Mouse (Mus musculus): Measurements from ENCODE around the gene Tfdp1. TPM values are rescaled to one million over a fixed set of nuclear protein-coding genes. Genes with fewer than 3 reads are reported as not detected.

The Tfdp1 gene
- polyA plus RNA-seq, 1 experiment = 22.8 TPM

GRCm38 (mm10) chr8:13361865-13362264 is 23.3 kb downstream of the Tfdp1 start:
- H3K4me3 ChIP-seq (ENCODE audit: extremely low read depth, insufficient read depth, insufficient read length) = no peak overlapping the region
- TF ChIP-seq POLR2A (IDR thresholded peaks at IDR 0.05; ENCODE audit: low read depth, low read length) (no peak), CTCF (IDR thresholded peaks at IDR 0.05; ENCODE audit: extremely low read depth, insufficient read depth, insufficient read length, insufficient replicate concordance) (no peak)
- no peaks in the 10 kb centered on the region for H3K27me3 ChIP-seq (ENCODE audit: control insufficient read depth, insufficient read depth, low read length)
- H3K36me3 ChIP-seq (ENCODE audit: control insufficient read depth, insufficient read depth, low read length) = peaks cover 10% of the 10 kb centered on the region
- DNase-seq (ENCODE audit: low read depth in 1 of 2, low spot score in 2 of 2) = no peak
- H3K27ac ChIP-seq (ENCODE audit: insufficient read depth, low read length) = no peak overlapping the region
- 95% methylated on average over 6 of the region's 6 CpGs for WGBS
- no peaks in the 10 kb centered on the region for H3K4me1 ChIP-seq (ENCODE audit: control insufficient read depth, insufficient read depth, insufficient read length)

- DNase-seq (ENCODE audit: low read depth in 1 of 2, low spot score in 2 of 2) = no peak
- Histone ChIP-seq H3K27ac (ENCODE audit: insufficient read depth, low read length) (no peak overlapping the region), H3K36me3 (ENCODE audit: control insufficient read depth, insufficient read depth, low read length) (peaks cover 32% of the 10 kb centered on the region), H3K4me3 (ENCODE audit: extremely low read depth, insufficient read depth, insufficient read length) (no peak overlapping the region), H3K4me1 (ENCODE audit: control insufficient read depth, insufficient read depth, insufficient read length) (no peaks in the 10 kb centered on the region), H3K27me3 (ENCODE audit: control insufficient read depth, insufficient read depth, low read length) (no peaks in the 10 kb centered on the region)
- no peak for TF ChIP-seq CTCF (IDR thresholded peaks at IDR 0.05; ENCODE audit: extremely low read depth, insufficient read depth, insufficient read length, insufficient replicate concordance)
- TF ChIP-seq POLR2A (IDR thresholded peaks at IDR 0.05; ENCODE audit: low read depth, low read length) = no peak
- 83% methylated on average over 8 of the region's 8 CpGs for WGBS
Observed at GRCm38 (mm10) chr8:13373151-13373662, 34.7 kb downstream of the Tfdp1 start.

GRCm38 (mm10) chr8:13381630-13382029 is 43.1 kb downstream of the Tfdp1 start:
- TF ChIP-seq CTCF (IDR thresholded peaks at IDR 0.05; ENCODE audit: extremely low read depth, insufficient read depth, insufficient read length, insufficient replicate concordance) (no peak), POLR2A (IDR thresholded peaks at IDR 0.05; ENCODE audit: low read depth, low read length) (no peak)
- WGBS = 89% methylated on average over 7 of the region's 7 CpGs
- no peak for DNase-seq (ENCODE audit: low read depth in 1 of 2, low spot score in 2 of 2)
- Histone ChIP-seq H3K4me1 (ENCODE audit: control insufficient read depth, insufficient read depth, insufficient read length) (no peaks in the 10 kb centered on the region), H3K27ac (ENCODE audit: insufficient read depth, low read length) (no peak overlapping the region), H3K27me3 (ENCODE audit: control insufficient read depth, insufficient read depth, low read length) (no peaks in the 10 kb centered on the region), H3K4me3 (ENCODE audit: extremely low read depth, insufficient read depth, insufficient read length) (no peak overlapping the region), H3K36me3 (ENCODE audit: control insufficient read depth, insufficient read depth, low read length) (peaks cover 8% of the 10 kb centered on the region)

GRCm38 (mm10) chr8:13382536-13382935 is 44.0 kb downstream of the Tfdp1 start:
- Histone ChIP-seq H3K27ac (ENCODE audit: insufficient read depth, low read length) (no peak overlapping the region), H3K4me1 (ENCODE audit: control insufficient read depth, insufficient read depth, insufficient read length) (no peaks in the 10 kb centered on the region), H3K4me3 (ENCODE audit: extremely low read depth, insufficient read depth, insufficient read length) (no peak overlapping the region), H3K36me3 (ENCODE audit: control insufficient read depth, insufficient read depth, low read length) (peaks cover 6% of the 10 kb centered on the region), H3K27me3 (ENCODE audit: control insufficient read depth, insufficient read depth, low read length) (no peaks in the 10 kb centered on the region)
- TF ChIP-seq CTCF (IDR thresholded peaks at IDR 0.05; ENCODE audit: extremely low read depth, insufficient read depth, insufficient read length, insufficient replicate concordance) (no peak), POLR2A (IDR thresholded peaks at IDR 0.05; ENCODE audit: low read depth, low read length) (no peak)
- WGBS = 88% methylated on average over 3 of the region's 3 CpGs
- DNase-seq (ENCODE audit: low read depth in 1 of 2, low spot score in 2 of 2) = no peak

GRCm38 (mm10) chr8:13382999-13383398 is 44.4 kb downstream of the Tfdp1 start:
- Histone ChIP-seq H3K4me3 (ENCODE audit: extremely low read depth, insufficient read depth, insufficient read length) (no peak overlapping the region), H3K36me3 (ENCODE audit: control insufficient read depth, insufficient read depth, low read length) (peaks cover 6% of the 10 kb centered on the region), H3K27ac (ENCODE audit: insufficient read depth, low read length) (no peak overlapping the region), H3K4me1 (ENCODE audit: control insufficient read depth, insufficient read depth, insufficient read length) (no peaks in the 10 kb centered on the region), H3K27me3 (ENCODE audit: control insufficient read depth, insufficient read depth, low read length) (no peaks in the 10 kb centered on the region)
- no peak for DNase-seq (ENCODE audit: low read depth in 1 of 2, low spot score in 2 of 2)
- 86% methylated on average over 4 of the region's 4 CpGs for WGBS
- TF ChIP-seq POLR2A (IDR thresholded peaks at IDR 0.05; ENCODE audit: low read depth, low read length) (no peak), CTCF (IDR thresholded peaks at IDR 0.05; ENCODE audit: extremely low read depth, insufficient read depth, insufficient read length, insufficient replicate concordance) (no peak)

- TF ChIP-seq CTCF (IDR thresholded peaks at IDR 0.05; ENCODE audit: extremely low read depth, insufficient read depth, insufficient read length, insufficient replicate concordance) = no peak
- H3K4me1 ChIP-seq (ENCODE audit: control insufficient read depth, insufficient read depth, insufficient read length) = no peaks in the 10 kb centered on the region
- DNase-seq (ENCODE audit: low read depth in 1 of 2, low spot score in 2 of 2) = no peak
- no peaks in the 10 kb centered on the region for H3K36me3 ChIP-seq (ENCODE audit: control insufficient read depth, insufficient read depth, low read length)
- H3K27ac ChIP-seq (ENCODE audit: insufficient read depth, low read length) = no peak overlapping the region
- no peaks in the 10 kb centered on the region for H3K27me3 ChIP-seq (ENCODE audit: control insufficient read depth, insufficient read depth, low read length)
- no peak overlapping the region for H3K4me3 ChIP-seq (ENCODE audit: extremely low read depth, insufficient read depth, insufficient read length)
- 78% methylated on average over 13 of the region's 13 CpGs for WGBS
Observed at GRCm38 (mm10) chr8:13386366-13386765, 47.8 kb downstream of the Tfdp1 start.

GRCm38 (mm10) chr8:13387728-13388127 is 49.2 kb downstream of the Tfdp1 start:
- H3K27ac ChIP-seq (ENCODE audit: insufficient read depth, low read length) = no peak overlapping the region
- TF ChIP-seq POLR2A (IDR thresholded peaks at IDR 0.05; ENCODE audit: low read depth, low read length) = no peak
- no peak for TF ChIP-seq CTCF (IDR thresholded peaks at IDR 0.05; ENCODE audit: extremely low read depth, insufficient read depth, insufficient read length, insufficient replicate concordance)

More at GRCm38 (mm10) chr8:13387728-13388127, 49.2 kb downstream of the Tfdp1 start:
- no peaks in the 10 kb centered on the region for H3K36me3 ChIP-seq (ENCODE audit: control insufficient read depth, insufficient read depth, low read length)
- H3K4me3 ChIP-seq (ENCODE audit: extremely low read depth, insufficient read depth, insufficient read length) = no peak overlapping the region
- H3K27me3 ChIP-seq (ENCODE audit: control insufficient read depth, insufficient read depth, low read length) = no peaks in the 10 kb centered on the region
- 34% methylated on average over 8 of the region's 8 CpGs for WGBS
- no peaks in the 10 kb centered on the region for H3K4me1 ChIP-seq (ENCODE audit: control insufficient read depth, insufficient read depth, insufficient read length)
- DNase-seq (ENCODE audit: low read depth in 1 of 2, low spot score in 2 of 2) = no peak

Data from spleen, adult 2 months (tissue).